In the genomic region with DNA sequence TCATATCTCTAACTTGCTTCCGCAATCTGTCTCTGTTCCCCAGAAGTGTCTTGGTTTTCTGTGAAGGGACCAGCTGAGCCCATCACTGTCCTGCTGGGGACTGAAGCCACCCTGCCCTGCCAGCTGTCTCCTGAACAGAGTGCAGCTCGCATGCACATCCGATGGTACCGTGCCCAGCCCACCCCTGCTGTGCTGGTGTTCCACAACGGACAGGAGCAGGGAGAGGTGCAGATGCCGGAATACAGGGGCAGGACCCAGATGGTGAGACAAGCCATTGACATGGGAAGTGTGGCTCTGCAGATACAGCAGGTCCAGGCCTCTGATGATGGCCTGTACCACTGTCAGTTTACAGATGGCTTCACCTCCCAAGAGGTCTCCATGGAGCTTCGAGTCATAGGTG, we compare ENCODE assay signal across 1 mouse cellular context.
TF ChIP-seq lines count a peak whose summit lies in the region.

No protein-coding gene starts in this region.

TF ChIP-seq in MEL, 35 proteins besides CTCF, POLR2A, EP300 and RAD21 (continued from another document):
- TF ChIP-seq UBTF (IDR thresholded peaks at IDR 0.05; ENCODE audit: borderline replicate concordance, insufficient read depth, low read depth, low read length) (no peak), ZMIZ1 (IDR thresholded peaks at IDR 0.05; ENCODE audit: low read depth, low read length) (no peak)
